Mouse (Mus musculus): ENCODE results near the gene Ndufv1.
"Not testable (repeated sequence)": the region's sequence is repeated elsewhere in the genome, so short reads cannot be mapped to it uniquely, and the experiment has no call there.

Gene Ndufv1

GRCm38 (mm10) chr19:4041500-4041899, 28.9 kb upstream of the Ndufv1 start:
- DNase-seq: not testable (repeated sequence)

GRCm38 (mm10) chr19:4040941-4041340, 28.3 kb upstream of the Ndufv1 start:
- not testable (repeated sequence) for DNase-seq

- peak; percentile 91 for DNase-seq
These were observed 25.2 kb upstream of the Ndufv1 start, which contains the start of gene Gstp1 for GRCm38 (mm10) chr19:4037788-4038232. Gstp1 (minus strand) TSS chr19:4037985.

GRCm38 (mm10) chr19:4037154-4037787, 24.7 kb upstream of the Ndufv1 start:
- not testable (repeated sequence) for DNase-seq

GRCm38 (mm10) chr19:4036327-4037045, 23.9 kb upstream of the Ndufv1 start:
- DNase-seq: no peak

- DNase-seq: no peak
These were observed 21.1 kb upstream of the Ndufv1 start for GRCm38 (mm10) chr19:4033742-4034141.

- peak; percentile 79 for DNase-seq
These were observed 20.7 kb upstream of the Ndufv1 start for GRCm38 (mm10) chr19:4033298-4033697.

GRCm38 (mm10) chr19:4032668-4033067, 20.1 kb upstream of the Ndufv1 start:
- DNase-seq: no peak

- DNase-seq: no peak
These were observed 15.0 kb upstream of the Ndufv1 start for GRCm38 (mm10) chr19:4027576-4027975.

- no peak for DNase-seq
These were observed 10.6 kb upstream of the Ndufv1 start for GRCm38 (mm10) chr19:4023185-4023584.

GRCm38 (mm10) chr19:4018743-4019583, 6.4 kb upstream of the Ndufv1 start:
- peak; percentile 93 for DNase-seq

GRCm38 (mm10) chr19:4017921-4018587, 5.4 kb upstream of the Ndufv1 start:
- DNase-seq: no peak

- no peak for DNase-seq
These were observed 3.0 kb upstream of the Ndufv1 start for GRCm38 (mm10) chr19:4015635-4016034.

- DNase-seq: no peak
These were observed 2.2 kb upstream of the Ndufv1 start for GRCm38 (mm10) chr19:4014802-4015201.

GRCm38 (mm10) chr19:4013066-4013465, 460 bp upstream of the Ndufv1 start:
- DNase-seq: no peak

- no peak for DNase-seq
These were observed 1.5 kb downstream of the Ndufv1 start for GRCm38 (mm10) chr19:4011086-4011485.

GRCm38 (mm10) chr19:4005971-4006370, 6.6 kb downstream of the Ndufv1 start:
- DNase-seq: no peak

GRCm38 (mm10) chr19:4005091-4005490, 7.5 kb downstream of the Ndufv1 start:
- no peak for DNase-seq

- DNase-seq: no peak
These were observed 8.3 kb downstream of the Ndufv1 start for GRCm38 (mm10) chr19:4004331-4004730.

GRCm38 (mm10) chr19:4003641-4004040, 9.0 kb downstream of the Ndufv1 start:
- DNase-seq: no peak

GRCm38 (mm10) chr19:4003112-4003511, 9.5 kb downstream of the Ndufv1 start, which contains the start of gene Doc2g:
Doc2g (plus strand) TSS chr19:4003313.
- DNase-seq: no peak

- no peak for DNase-seq
These were observed 10.9 kb downstream of the Ndufv1 start for GRCm38 (mm10) chr19:4001752-4002151.

Data from kidney, adult 9 months (tissue).